Mouse (Mus musculus) G1E (cell line): ENCODE data around the gene Rbm47. TPM values are rescaled to one million over a fixed set of nuclear protein-coding genes. Genes with fewer than 3 reads are reported as not detected.

Source experiments
- ATAC-seq: 2 replicates; pipeline ENCODE4 v1.8.0; 2016; ENCODE audit warnings: mild to moderate bottlenecking; ENCODE audit not compliant: insufficient number of reproducible peaks, poor library complexity, low FRiP score, severe bottlenecking; ENCODE audit errors: extremely low read depth
- DNase-seq: peaks from one replicate; pipeline ENCODE4 v3.0.0; 2012; ENCODE audit warnings: low spot score
- H3K27me3 ChIP-seq: 2 replicates; pipeline ENCODE4 v1.6.1; 2012; ENCODE audit warnings: mild to moderate bottlenecking, low read length, inconsistent platforms; ENCODE audit not compliant: insufficient read depth
- H3K36me3 ChIP-seq: replicated peaks from 2 replicates; pipeline ENCODE3; 2012; ENCODE audit warnings: mild to moderate bottlenecking, inconsistent platforms
- H3K4me1 ChIP-seq: 2 replicates; pipeline ENCODE4 v1.6.1; 2012; ENCODE audit warnings: low read depth, low read length, inconsistent platforms, mixed read lengths; ENCODE audit not compliant: insufficient read depth
- H3K4me3 ChIP-seq: 2 replicates; pipeline ENCODE4 v1.5.1; 2012; ENCODE audit warnings: low read depth, mild to moderate bottlenecking, inconsistent platforms, low read length, moderate library complexity, mixed read lengths
- H3K9me3 ChIP-seq: replicated peaks from 2 replicates; pipeline ENCODE4 v1.6.1; 2012; ENCODE audit warnings: inconsistent platforms
- CTCF ChIP-seq: IDR thresholded peaks from 2 replicates; pipeline ENCODE4 v1.5.1; 2012; ENCODE audit warnings: low read depth, low read length, inconsistent platforms, mixed read lengths
- GATA1 ChIP-seq: IDR thresholded peaks from 2 replicates; pipeline ENCODE4 v1.6.1; 2012; ENCODE audit warnings: borderline replicate concordance, low read length, inconsistent platforms, mixed read lengths
- GATA2 ChIP-seq: IDR thresholded peaks from 2 replicates; pipeline ENCODE4 v1.6.1; 2012; ENCODE audit warnings: low read depth, low read length, inconsistent platforms, borderline replicate concordance
- POLR2AphosphoS5 ChIP-seq: IDR thresholded peaks from 2 replicates; pipeline ENCODE4 v1.6.1; 2012; ENCODE audit warnings: low read depth, low read length, inconsistent platforms; ENCODE audit not compliant: insufficient replicate concordance
- TAL1 ChIP-seq: conservative IDR thresholded peaks from 2 replicates; pipeline ENCODE4 v1.6.1; 2012; ENCODE audit warnings: low read depth, low read length, inconsistent platforms, mixed read lengths
- polyA plus RNA-seq: library from polyadenylated mRNA; stranded (reverse); fragments of >175 nt; gene quantifications from 2 replicates; pipeline ENCODE4 v1.2.3, GENCODE M21; 2012
- total RNA-seq, 2 experiments: library from RNA; stranded (forward) in 1 of 2; stranded (reverse) in 1 of 2; fragments of 200-1000 nt in 1 of 2; fragments of >200 nt in 1 of 2; fragmentation: Nextera tagmentation in 1 of 2; gene quantifications; 2 replicates each; pipeline ENCODE4 v1.2.3; 2014 to 2017

The Rbm47 gene
- total and polyA plus RNA-seq, 3 experiments, result 0.05 TPM; not detected in 2

DNA sequence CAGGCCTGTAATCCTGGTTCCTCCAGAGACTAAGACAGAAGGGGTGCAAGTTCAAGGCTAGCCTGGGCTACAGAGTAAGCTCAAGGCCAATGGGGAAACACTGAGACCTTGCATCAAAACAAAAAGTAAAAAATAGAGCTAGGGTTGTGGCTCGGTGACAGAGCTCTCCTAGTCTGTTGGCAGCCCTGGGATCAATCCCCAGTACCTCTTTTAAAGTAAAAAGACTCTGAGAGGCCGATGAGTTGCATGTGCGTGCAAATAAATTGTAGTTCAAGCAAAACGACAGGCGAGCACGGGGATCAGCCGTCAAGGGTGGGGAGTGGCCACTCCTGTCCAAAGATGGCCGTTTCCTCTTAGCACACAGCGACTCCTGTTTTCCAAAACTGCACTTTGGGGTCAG lies 48.0 kb downstream of the Rbm47 start:
- H3K4me1 ChIP-seq, result no peaks in the 10 kb centered on the region
- peaks cover 32% of the 10 kb centered on the region for H3K9me3 ChIP-seq

DNA sequence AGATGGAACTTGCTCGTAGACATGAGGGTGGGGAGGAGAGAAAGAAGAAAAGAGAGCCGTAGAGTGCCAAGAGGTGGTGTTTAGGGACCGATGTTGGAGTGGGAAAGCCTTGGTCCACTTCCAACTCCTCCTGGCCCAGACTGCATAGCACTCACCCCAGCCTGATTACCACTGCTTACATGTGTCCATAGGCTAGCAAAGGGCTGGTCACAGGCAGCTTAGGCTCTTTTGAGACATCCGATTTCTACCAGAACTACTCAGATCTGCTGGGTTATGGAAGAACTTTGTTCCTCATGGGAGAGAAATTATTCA lies 48.9 kb downstream of the Rbm47 start:
- H3K4me3 ChIP-seq, result no peak overlapping the region
- no peaks in the 10 kb centered on the region for H3K4me1 ChIP-seq
- H3K9me3 ChIP-seq, result peaks cover 32% of the 10 kb centered on the region
- no peaks in the 10 kb centered on the region for H3K27me3 ChIP-seq
- TF ChIP-seq GATA1, result no peak
- no peak for TF ChIP-seq TAL1
- no peak for TF ChIP-seq GATA2
- TF ChIP-seq POLR2AphosphoS5, result no peak
- TF ChIP-seq CTCF, result no peak
- DNase-seq, result no peak
- H3K36me3 ChIP-seq, result no peaks in the 10 kb centered on the region
- ATAC-seq, result no peak

More for the DNA sequence above, 48.0 kb downstream of the Rbm47 start:
- Histone ChIP-seq H3K27me3 (no peaks in the 10 kb centered on the region), H3K4me3 (no peak overlapping the region), H3K36me3 (no peaks in the 10 kb centered on the region)
- TF ChIP-seq TAL1, result no peak
- TF ChIP-seq GATA2, result no peak
- no peak for TF ChIP-seq GATA1
- no peak for TF ChIP-seq CTCF
- TF ChIP-seq POLR2AphosphoS5, result no peak
- ATAC-seq (no peak), DNase-seq (no peak)

DNA sequence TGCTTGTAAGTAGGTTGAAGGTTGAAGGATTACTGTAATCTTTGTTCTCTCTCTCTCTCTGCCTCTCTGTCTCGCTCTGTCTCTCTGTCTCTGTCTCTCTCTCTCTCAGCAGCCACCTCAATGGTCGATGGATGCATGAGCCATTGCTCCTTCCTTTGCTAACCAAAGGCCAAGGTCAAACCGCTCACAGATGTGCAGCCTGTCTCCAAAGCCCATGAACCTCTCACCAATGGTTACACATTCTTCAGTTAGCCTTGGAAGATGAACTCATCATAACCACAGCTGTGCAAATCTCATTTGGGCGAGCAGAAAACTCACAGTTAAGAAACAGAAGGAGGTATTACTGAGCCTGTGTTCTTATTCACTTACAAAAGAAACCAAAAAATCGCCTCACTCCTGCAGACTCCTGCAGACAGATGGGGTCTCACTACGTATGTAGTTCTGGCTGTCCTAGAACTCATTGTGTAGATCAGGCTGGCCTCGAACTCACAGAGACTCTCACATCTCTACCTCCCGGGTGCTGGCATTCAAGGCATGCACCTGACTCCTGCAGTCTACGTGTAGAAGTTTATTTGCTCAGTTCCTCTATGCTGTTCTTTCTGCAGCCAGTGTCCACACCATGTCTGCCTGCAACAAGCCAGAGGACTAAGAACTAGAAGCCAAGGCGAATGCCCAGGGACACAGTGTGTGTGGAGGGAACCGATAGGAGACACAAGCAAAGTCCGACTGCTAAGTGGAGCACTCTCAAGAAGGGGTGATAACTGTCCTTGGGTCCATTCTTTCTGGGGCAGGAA lies 49.4 kb downstream of the Rbm47 start:
- TF ChIP-seq POLR2AphosphoS5 (no peak), CTCF (no peak), GATA1 (no peak), TAL1 (no peak), GATA2 (no peak)
- no peaks in the 10 kb centered on the region for H3K36me3 ChIP-seq
- no peaks in the 10 kb centered on the region for H3K4me1 ChIP-seq

DNA sequence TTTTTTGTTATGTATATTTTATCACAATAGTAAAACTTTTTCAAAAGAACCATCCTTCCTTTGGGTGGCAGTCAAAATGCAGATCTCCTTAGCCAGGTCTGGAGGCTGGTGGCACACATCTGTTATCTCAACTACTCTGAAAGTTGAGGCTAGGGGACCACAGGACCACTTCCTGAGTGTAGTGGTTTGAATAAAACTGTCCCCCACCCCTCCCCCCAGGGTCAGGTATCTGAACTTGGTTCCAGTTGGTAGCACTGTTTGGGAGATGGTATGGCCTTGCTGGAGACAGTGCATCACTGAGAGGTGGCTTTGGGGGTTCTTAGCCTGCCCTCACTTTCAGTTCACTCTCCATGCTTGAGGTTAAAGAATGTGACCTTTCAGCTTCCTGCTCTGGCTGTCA lies 51.7 kb downstream of the Rbm47 start:
- DNase-seq, result no peak
- Histone ChIP-seq H3K27me3 (no peaks in the 10 kb centered on the region), H3K4me3 (no peak overlapping the region), H3K4me1 (no peaks in the 10 kb centered on the region), H3K36me3 (no peaks in the 10 kb centered on the region), H3K9me3 (peaks cover 25% of the 10 kb centered on the region)
- TF ChIP-seq GATA2, result no peak
- TF ChIP-seq CTCF, result no peak
- no peak for TF ChIP-seq POLR2AphosphoS5
- no peak for TF ChIP-seq GATA1
- no peak for TF ChIP-seq TAL1
- no peak for ATAC-seq

More for the DNA sequence above, 49.4 kb downstream of the Rbm47 start:
- H3K27me3 ChIP-seq, result no peaks in the 10 kb centered on the region
- ATAC-seq (no peak), DNase-seq (no peak)
- no peak overlapping the region for H3K4me3 ChIP-seq
- H3K9me3 ChIP-seq, result peaks cover 32% of the 10 kb centered on the region

DNA sequence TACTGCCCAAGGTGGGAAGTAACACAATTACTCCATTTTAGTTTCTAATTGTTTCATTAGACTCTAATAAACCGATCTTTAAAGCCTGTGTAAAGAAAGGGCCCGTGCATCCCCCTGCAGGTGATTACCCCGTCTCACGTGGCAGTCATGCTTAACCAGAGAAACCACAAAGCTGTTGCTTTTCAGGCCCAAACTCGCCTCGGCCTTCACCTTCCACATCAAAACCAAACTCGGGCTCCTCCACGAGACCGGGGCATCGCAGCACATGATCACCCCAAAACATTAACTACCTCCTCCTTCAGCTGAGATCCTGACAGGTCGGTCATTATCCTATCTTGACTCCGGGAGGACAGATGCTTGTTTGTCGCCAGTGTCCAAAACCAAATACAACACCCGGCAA lies 58.2 kb downstream of the Rbm47 start:
- H3K27me3 ChIP-seq, result no peaks in the 10 kb centered on the region
- H3K9me3 ChIP-seq, result peaks cover 8% of the 10 kb centered on the region
- no peaks in the 10 kb centered on the region for H3K4me1 ChIP-seq
- TF ChIP-seq TAL1, result no peak
- TF ChIP-seq POLR2AphosphoS5, result no peak
- TF ChIP-seq GATA2, result no peak
- no peak for TF ChIP-seq GATA1
- TF ChIP-seq CTCF, result no peak
- ATAC-seq (no peak), DNase-seq (no peak)
- no peak overlapping the region for H3K4me3 ChIP-seq
- H3K36me3 ChIP-seq, result no peaks in the 10 kb centered on the region

DNA sequence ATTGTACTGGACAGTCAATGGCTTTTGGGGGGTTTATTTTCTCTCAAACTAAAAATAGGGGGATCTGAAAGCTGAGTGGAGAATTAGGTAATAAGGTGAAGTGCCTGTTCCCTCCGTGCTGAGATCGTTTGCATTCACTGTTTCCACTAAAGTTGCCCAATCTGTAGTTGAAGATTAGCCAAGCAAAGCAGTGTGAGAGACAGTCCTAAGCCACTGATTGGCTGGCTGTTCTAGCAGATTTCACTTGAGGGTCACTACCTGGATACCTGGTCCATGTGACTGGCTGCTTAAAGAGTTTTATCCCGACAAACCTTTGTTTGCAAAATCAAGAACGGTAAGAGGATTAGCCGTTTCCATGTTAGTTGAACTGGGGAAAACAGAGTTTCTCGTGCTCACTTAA lies 58.7 kb downstream of the Rbm47 start:
- DNase-seq (no peak), ATAC-seq (no peak)
- H3K4me1 ChIP-seq, result no peaks in the 10 kb centered on the region
- H3K9me3 ChIP-seq, result peaks cover 8% of the 10 kb centered on the region
- no peaks in the 10 kb centered on the region for H3K36me3 ChIP-seq
- TF ChIP-seq GATA1 (no peak), POLR2AphosphoS5 (no peak), GATA2 (no peak), TAL1 (no peak), CTCF (no peak)
- H3K4me3 ChIP-seq, result no peak overlapping the region
- H3K27me3 ChIP-seq, result no peaks in the 10 kb centered on the region
